Mouse (Mus musculus) thymus, postnatal 36 days (tissue): ENCODE data around the gene Fgfr2.

ENCODE experiments used
- DNase-seq, 2 experiments: peaks; one replicate each; pipeline ENCODE4 v3.0.0; 2022; ENCODE audit warnings: mixed read lengths in 2 of 2

The Fgfr2 gene

DNA sequence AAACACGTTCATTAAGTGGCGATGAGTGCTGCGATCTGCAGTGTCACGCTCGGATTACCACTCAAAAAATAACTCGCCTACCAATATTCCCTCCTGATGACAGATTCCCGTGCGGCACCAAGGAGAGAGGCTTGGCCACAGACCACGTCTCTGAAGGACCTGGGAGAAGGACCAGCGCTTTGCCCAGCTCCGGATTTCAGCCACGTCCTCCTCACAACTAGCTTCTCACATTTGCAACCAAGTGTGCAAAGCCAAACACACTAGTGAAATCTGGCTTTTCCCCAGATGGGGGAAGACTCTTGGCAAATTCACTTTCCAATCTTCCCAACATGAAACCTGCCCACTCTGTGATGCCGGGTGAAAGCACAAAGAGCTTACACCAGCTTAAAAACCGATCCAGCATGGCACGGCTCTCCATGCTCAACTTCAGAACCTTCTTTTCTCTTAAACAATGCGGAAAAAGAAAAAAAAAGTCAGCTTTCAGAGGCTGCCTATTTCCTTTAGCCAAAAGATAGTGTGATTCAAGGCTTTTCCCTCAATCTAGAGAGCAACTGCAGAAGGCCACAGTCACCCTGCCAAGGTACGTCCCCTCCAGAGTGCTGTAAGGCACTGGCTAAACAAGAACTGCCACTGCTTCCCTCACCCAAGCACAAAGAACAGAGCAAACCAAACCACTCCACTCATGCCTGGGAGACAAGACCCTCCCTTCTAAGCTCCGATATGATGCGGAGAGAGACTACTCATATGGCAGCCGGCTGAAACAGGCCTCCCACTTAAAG lies 2862.1 kb downstream of the Fgfr2 start:
- no peak for DNase-seq

DNA sequence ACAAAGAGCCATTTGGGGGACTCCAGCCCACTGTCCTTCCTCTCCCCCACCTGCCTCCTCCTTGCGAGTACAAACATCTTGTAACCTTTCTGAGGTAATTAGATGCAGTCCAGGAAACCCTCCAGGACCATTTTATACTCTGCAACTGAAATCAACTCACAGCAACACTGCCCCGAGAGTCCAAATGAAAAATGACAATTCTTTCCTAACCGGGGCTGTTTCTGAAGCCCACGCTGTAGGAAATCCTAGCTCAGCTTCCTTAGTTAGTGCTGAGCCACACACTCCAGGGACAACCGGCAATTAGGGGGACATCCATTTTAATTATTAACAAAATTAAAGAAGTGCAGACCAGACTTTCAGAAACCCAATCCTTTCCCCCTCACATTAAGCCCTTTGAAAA lies 2863.1 kb downstream of the Fgfr2 start:
- DNase-seq: no peak

DNA sequence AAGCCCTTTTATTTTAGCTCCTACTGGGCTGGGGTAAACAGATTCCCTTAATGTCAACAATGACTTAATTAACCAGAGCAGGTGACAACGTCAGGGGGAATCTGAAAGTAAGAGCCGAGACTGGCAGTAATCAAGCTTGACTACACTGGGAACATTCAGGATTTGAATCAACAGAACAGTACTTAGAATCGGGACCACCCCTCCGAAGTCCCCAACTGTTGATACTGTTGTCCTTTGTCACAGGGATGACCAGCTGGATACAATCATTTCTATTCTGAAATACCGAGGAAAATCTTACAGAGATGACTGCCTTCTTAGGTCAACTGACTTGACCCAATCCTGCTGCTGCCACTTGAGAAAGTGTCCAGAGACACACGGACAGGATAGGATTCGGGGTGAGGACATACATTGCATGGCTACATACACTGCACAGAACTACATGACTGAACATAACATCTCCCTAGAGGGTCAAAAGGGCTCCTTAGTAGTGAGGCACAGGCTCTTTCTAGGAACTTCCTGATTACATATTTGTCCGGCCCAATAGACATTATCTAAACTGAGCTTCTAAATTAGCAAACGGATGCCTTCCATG lies 2864.3 kb downstream of the Fgfr2 start:
- no peak for DNase-seq

DNA sequence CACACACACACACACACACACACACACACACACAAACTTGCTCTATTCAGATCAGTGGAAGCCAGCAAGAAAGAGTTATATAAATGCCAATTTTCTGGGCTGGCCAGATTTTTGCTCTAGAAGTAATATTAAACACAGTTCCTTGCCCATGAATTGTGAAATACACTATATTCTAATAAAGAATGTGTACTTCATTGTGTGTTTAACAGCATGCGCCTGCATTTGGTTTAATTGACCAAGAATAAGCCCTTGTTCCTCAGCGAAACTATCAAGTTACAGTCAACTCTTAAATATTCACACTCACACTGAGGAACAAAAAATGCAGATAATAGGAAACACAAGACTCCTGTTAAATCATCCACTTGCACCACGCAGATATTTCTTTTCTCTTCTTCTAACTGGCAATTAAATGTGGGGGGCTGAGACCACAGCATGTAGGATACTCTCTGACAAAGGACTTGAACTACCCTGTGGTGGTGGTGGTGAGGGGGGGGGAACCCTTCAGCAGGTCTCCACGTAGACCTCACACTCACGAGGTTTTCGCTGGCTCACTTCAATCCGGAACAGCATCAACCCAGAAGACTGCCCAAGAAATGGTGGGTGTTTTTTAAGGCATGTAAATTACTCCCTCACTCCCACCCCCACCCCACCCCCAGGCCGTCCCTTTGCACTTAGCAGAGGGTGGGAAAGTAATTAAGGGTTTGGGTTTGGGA lies 2865.0 kb downstream of the Fgfr2 start:
- DNase-seq: no peak

DNA sequence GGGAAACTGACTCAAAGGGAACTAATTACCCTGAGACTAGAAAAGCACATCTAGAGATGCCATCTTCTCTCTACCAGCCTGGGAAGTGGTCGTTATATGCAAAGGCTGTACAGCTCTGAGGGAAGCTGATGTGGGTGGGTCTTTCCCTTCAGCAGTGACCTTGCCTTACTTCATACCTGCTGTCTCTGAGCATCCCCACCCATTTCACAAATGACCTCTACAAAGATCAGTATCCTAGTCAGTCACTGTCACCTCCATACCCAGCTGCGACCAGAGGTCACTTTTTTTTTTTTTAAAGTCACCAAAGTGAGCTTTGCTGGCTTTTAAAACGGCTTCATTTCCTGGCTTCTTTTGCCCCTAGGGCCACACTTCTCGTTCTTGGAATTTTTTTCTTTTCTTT lies 2869.9 kb downstream of the Fgfr2 start:
- no peak for DNase-seq

DNA sequence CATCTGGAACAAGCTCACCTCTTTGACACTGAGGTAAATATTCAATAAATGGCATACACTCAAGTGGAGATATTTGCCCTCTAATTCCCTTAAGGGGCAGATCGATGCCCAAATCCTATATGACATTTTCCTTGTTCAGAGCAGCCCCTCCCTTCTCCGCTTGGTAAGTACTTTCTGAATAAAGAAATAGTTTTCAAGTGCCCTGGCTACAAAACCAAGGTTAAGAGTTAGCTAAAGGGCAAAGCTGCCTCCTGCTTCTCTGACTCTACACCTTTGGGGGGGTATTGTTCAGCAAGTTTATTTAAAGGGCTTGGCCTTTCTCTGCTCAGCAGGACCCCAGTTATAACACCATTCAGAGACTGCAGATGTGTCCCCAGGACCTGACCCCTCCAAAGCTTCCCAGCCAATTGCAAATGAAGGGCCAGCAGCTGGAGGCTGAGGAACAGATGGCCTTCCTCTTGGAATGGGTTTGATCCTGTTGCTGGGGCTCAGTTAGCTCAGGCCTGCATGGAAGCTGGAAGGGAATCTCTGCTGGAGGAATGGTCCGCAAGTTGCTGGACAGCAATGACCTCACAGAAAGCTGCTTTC lies 2871.1 kb downstream of the Fgfr2 start:
- no peak for DNase-seq

DNA sequence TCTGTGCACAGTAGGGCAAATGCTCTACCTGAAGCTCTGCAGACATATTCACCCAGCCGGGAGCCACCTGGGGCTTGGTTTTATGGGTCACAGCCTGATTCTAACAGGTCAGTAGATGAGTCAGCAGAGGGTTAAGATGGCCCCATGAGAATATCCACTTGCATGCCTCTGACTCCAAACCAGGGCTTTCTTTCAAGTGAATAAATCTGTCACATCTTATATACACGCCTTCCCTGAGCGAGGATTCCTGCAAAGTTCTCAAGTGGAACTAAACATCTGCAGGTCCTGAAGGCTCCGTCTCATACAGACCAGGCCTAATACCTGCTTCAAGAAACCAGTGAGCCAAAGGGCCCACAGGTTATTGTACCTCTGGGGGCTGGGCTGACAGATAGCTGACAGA lies 2872.2 kb downstream of the Fgfr2 start:
- DNase-seq: no peak

DNA sequence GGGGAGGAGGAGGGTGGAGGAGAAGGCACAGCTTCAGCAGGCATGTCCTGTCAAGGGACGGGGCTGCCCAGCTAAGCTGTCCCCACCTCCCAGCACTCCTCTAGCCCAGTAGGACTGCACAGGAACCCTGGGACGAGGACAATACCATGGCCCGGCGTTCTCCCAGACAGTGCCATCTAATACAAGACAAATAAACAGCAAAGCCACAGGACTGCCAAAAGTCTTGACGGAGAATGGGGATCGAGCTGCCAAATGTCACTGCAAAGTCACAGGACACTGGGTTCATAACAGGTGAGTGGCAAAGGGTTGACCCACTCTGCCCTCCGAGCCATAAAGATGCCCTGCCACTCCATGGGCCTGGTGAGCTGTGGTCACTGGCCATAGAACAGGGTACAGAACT lies 2874.7 kb downstream of the Fgfr2 start:
- no peak for DNase-seq

DNA sequence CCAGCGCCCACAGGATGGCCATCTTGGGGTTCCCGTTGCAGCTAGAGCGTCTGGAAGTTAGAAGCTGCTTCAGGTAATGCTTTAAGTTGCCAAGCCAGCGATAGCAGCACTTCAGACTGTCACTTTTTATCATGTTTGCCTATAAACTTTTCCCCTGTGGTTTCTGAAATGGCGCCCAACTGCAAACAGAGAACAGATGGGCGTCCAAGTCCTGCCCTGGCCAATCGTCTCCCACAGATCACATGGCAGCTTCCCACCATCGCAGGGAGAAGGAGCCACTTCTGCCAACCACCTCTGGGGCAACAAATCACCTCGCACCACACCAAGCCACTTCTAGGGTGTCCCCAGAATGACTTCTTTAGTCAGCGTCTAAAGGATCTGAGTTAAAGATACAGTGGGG lies 2875.3 kb downstream of the Fgfr2 start:
- DNase-seq: no peak

DNA sequence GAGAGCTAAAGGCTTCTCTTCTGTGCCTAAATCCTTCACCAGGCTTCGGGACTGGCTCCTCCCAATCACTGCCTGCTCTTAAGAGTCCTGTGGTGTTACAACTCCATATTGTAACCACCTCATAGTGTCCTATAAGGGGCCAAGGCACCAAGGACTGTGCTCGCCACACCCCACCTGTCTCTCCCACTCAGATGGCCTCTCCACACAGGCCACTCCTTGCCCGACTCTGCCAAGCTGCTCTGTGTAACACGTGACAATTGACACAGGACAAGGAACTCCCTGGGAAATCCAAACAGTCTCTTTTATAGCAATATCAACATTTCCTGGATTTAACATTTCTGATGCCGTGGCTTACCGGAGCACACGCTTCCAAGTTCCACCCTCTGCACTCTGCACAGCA lies 2876.7 kb downstream of the Fgfr2 start:
- DNase-seq: no peak

DNA sequence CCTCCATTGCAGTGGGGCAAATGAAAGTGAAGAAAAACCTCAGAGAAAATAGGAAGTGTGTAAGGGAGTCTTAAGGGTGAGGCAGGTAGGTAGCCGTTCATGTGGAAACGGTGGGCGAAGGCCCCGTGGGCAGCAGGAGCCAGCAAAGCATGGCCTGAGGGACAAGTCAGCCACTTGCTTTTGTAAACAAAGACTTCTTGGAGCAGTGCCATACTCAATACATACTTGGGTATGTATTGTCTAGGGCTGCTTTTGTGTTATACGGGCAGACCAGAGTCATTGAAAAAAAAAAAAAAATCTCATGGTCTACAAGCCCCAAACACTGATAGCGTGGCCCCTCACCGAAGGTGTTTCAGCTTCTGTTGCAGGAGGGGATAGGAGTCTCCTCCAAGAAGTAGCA lies 2878.6 kb downstream of the Fgfr2 start:
- no peak for DNase-seq

DNA sequence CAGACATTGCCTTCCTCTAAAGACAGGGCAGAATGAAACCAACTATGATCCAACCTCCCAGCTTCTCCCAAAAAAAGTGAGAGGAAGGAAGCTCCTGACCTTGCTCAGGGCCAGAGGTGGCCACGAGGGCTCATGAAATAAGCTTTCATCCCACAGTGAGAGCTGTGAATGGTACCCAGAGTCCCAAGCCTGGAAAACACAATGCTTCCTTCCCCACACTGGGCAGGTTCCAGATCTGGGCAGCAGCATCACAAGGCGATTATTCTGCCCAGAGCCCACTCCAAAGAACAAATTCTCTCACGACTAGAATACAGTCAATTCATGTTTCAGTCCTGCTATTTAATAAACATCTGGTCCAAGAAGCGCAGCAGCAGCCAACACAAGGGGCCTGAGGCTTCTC lies 2879.3 kb downstream of the Fgfr2 start:
- no peak for DNase-seq

DNA sequence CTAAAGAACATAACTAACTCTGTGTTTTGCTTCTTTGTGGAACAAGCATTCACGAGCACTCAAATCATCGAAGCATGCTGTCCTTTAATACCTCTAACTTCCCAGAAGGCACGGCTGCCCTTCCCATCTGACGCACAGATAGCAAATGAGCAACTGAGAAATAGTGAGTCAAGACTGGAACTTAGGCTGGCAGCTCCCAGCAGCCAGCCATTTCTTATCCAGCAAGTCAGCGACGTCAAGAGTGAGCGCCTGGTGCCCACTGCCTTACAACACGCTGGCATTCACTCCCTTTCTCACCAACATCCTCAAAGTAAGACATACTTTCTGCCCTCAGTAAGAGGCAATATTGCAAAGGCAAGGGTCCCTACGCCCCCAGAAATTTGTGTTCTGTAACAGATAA lies 2883.0 kb downstream of the Fgfr2 start:
- no peak for DNase-seq

DNA sequence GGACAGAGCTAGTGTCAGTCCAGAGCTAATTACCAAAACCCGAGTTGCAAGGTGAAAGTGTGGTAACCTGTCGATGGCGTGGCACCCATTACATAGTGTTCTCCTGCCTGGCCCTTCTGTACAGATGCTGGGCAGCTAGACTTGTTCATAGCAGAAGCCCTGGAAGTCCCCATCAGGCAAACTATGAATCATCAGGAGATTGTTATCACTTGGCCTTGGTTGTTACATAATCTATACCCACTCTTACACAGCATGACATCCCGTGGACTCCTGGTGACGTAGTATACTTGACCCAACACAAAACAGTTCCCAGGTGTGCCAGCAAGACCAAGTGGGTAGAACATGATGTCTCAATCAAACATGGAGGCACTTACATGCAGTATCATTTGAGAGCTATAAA lies 2885.9 kb downstream of the Fgfr2 start:
- no peak for DNase-seq

DNA sequence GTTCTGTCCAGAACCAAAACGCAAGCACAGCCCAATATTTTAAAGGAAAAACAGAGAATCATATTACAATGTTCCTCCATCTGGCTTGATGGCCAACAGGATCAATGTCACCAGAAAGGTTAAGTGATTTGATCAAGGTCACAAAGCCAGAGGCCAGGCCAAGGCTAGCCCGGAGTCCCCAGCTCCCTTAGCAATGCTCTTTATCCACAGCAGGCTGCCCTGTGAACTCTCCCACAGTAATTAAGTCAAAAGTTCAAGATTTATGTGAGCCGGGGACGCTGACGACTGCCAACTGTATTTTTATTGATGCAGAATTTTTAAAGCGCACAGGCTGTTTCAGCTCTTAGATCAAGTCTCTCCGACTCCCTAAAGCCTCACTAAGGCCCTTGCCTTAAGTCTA lies 2889.4 kb downstream of the Fgfr2 start:
- DNase-seq: no peak

DNA sequence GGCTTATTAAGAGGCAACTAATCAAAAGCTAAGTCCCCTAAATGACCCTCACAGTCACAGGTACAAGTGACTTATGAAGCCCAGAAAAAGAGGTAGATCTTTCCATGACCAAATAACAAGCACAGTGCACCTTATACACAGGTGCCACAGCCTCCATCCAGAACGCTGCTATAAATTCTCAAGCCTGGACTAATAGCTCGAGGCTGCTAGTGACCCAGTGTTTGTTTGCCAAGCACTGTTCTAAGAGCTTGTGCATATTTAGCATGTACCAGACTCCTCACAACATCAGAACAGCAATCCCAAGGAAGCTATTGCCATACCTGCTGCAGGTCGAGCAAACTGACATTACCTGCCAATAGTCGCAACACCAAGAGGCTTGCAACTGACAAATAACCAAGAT lies 2893.1 kb downstream of the Fgfr2 start:
- no peak for DNase-seq

DNA sequence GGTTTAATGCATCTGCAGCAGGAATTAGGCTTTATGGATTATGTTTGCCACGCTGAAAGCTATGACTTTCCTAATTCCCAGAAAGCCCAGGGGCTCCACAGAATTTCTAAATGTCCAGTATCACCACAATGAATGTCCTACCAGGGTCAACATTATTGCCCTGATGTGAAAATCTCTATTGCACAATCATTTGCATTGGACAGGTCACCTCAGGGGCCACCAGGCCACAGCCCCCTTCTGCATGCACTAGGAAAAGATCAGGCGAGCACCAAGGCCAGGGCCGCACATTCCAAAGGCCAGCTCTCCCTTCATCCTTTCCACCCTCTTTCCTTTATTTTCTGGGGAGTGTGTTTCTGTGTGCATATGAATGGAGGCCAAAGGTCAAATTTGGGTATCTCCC lies 2897.9 kb downstream of the Fgfr2 start:
- no peak for DNase-seq

DNA sequence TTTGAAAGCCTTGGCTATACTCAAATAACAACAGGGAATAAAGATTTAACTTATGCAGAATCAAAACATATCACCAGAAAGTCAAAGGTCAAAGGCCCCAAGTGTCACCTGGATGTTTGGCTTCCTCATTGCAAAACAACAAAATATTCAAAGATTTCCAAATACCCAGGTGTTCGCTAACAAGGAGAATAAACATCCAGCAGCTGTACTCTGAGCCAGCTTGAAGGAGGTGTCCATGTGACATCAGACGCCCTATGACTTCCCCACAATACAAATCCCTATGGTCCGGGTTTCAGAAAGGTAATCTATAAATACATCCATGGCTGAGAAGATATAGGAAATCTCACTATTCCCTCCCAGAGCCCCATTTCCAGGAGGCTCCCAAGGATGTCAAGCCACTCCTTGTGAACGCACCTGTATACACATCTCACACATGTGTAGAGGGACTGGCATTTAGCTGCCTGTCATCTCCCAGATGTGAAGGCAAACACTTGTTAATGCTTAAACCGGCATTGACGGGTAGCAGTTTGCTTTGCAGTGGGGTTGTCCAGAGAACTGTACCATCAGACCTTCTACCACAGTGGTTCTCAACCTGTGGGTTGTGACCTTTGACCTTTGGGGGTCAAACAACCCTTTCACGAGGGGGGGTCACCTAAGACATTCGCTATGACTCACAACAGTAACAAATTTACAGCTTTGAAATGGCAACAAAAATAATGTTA lies 2900.4 kb downstream of the Fgfr2 start:
- DNase-seq: no peak

DNA sequence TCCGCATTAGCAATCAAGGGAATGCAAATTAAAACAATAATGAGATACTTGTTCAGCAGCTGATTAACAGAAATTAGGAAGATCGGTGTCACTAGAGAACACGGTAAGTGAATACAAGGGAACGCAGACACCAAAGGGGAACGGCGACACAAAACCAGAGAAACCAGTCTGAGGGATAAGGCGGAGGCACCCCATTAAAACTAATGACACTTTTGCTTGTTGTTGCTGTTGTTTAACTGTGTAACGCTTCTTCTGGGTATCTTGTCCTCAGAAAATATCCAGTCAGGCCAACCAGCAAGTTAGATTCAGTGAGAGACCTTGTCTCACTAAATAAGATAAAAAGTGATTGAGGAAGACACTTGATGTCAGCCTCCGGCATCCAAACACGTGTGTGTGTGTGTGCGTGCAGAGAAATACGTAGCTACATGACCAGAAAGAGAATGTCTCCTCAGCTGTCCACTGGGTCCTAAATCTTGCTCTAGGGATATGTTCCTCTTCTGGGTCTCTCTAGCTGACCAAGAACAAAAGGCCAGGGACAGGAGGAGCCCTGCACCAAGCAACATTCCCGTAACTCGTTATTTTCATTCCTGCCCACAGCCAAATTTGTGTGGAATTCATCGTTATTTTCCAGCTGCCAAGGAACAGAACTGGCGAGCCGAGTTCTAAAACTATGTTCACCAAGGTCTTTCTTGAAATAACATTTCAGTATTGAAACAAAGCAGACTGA lies 2901.3 kb downstream of the Fgfr2 start:
- no peak for DNase-seq

DNA sequence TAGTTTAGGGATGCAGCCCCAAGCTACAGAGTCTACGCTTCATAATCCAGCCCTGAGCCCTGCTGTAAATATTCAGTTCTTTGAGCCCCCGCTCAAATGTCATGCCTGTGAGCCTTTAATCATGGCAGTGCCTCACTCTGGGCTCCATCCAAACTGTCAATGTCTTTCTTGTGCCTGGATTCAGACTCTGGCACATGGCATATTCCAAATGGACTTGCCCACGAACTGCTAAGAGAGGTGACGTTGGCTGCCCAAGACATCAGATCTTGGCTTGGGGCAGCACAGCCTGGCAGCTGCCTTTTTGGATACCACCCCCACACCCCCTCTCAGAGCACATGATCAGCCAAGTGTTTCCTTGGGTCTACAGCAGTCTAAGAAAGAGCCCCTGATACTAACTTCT lies 2902.5 kb downstream of the Fgfr2 start:
- DNase-seq: no peak

DNA sequence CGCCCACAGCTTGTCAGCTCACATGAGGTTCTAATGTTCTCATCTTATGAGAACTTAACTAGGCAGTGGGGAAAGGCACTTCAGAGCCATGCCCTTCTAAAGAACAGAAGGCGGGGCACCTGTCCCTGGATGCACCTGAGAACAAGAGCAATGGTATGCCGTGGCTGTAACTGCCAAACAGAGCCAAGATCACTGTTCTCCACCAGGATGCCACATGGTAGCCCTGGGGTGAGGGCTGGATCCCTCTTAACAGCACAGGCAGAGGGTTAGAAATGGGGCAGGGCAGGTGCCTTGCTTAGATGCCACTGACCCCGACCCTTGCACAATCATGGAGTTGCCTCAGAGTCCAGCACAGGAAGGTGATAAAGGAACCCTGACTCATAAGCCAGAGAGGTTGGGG lies 2903.3 kb downstream of the Fgfr2 start:
- no peak for DNase-seq

DNA sequence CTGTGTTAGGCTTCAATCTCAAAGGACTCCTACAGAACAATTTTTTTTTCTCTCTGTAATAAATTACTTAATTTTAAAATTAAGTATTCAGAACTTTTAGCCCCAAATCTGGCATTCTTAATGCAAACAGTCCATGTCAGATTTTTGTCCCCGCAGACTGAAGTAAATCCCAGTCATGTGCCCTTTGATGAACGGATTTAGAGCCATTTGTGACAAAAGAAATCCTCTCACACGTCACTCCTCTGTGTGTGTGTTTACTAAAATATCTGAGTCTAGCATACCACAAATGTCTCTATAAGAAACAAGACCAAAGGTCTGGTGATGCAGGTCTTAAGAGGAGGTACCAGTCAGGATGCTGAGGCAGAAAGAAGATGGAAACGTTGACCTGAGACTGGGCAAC lies 2906.9 kb downstream of the Fgfr2 start:
- no peak for DNase-seq
